Mouse (Mus musculus): Measurements from ENCODE around the gene Galnt10. TPM values are rescaled to one million over a fixed set of nuclear protein-coding genes. Genes with fewer than 3 reads are reported as not detected.

Galnt10 gene
- polyA plus RNA-seq, 1 experiment from 2014 or later, result 18.4 TPM

GRCm38 (mm10) chr11:57654386-57654785 is 9.1 kb downstream of the Galnt10 start:
- no peak for TF ChIP-seq CTCF (IDR thresholded peaks at IDR 0.05; ENCODE audit: low read depth)
- Histone ChIP-seq H3K27me3 (ENCODE audit: insufficient read depth, low read length) (no peaks in the 10 kb centered on the region), H3K4me3 (replicated peaks; ENCODE audit: low read depth, low read length) (no peak overlapping the region), H3K27ac (no peak overlapping the region), H3K4me2 (ENCODE audit: low read length) (no peak overlapping the region), H3K4me1 (replicated peaks; ENCODE audit: insufficient read depth, low read length) (peaks cover 23% of the 10 kb centered on the region; the same call in 1 of the 2 replicates), H3K9me3 (replicated peaks; ENCODE audit: low read length) (no peaks in the 10 kb centered on the region), H3K36me3 (ENCODE audit: insufficient read depth, low read length) (no peaks in the 10 kb centered on the region), H3K9ac (ENCODE audit: low read depth, low read length) (no peak overlapping the region)
- no peak for DNase-seq (ENCODE audit: low spot score)
- WGBS, result 64% methylated on average over 4 of the region's 4 CpGs
- ATAC-seq (replicated peaks; ENCODE audit: low FRiP score, low read depth), result no peak

GRCm38 (mm10) chr11:57654977-57655397 is 9.7 kb downstream of the Galnt10 start:
- Histone ChIP-seq H3K4me1 (replicated peaks; ENCODE audit: insufficient read depth, low read length) (peaks cover 23% of the 10 kb centered on the region; the same call in 1 of the 2 replicates), H3K27ac (no peak overlapping the region), H3K9ac (ENCODE audit: low read depth, low read length) (no peak overlapping the region), H3K9me3 (replicated peaks; ENCODE audit: low read length) (no peaks in the 10 kb centered on the region), H3K4me3 (replicated peaks; ENCODE audit: low read depth, low read length) (no peak overlapping the region), H3K4me2 (ENCODE audit: low read length) (no peak overlapping the region), H3K27me3 (ENCODE audit: insufficient read depth, low read length) (no peaks in the 10 kb centered on the region), H3K36me3 (ENCODE audit: insufficient read depth, low read length) (no peaks in the 10 kb centered on the region)
- ATAC-seq (replicated peaks; ENCODE audit: low FRiP score, low read depth) (no peak), DNase-seq (ENCODE audit: low spot score) (no peak)
- TF ChIP-seq CTCF (IDR thresholded peaks at IDR 0.05; ENCODE audit: low read depth), result no peak
- 43% methylated on average over 5 of the region's 5 CpGs for WGBS

GRCm38 (mm10) chr11:57655669-57656325 is 10.6 kb downstream of the Galnt10 start:
- TF ChIP-seq CTCF (IDR thresholded peaks at IDR 0.05; ENCODE audit: low read depth), result no peak
- Histone ChIP-seq H3K4me3 (replicated peaks; ENCODE audit: low read depth, low read length) (no peak overlapping the region), H3K36me3 (ENCODE audit: insufficient read depth, low read length) (no peaks in the 10 kb centered on the region), H3K4me2 (ENCODE audit: low read length) (no peak overlapping the region), H3K9me3 (replicated peaks; ENCODE audit: low read length) (no peaks in the 10 kb centered on the region), H3K27ac (no peak overlapping the region), H3K9ac (ENCODE audit: low read depth, low read length) (no peak overlapping the region), H3K4me1 (replicated peaks; ENCODE audit: insufficient read depth, low read length) (peaks cover 23% of the 10 kb centered on the region; the same call in 1 of the 2 replicates), H3K27me3 (ENCODE audit: insufficient read depth, low read length) (no peaks in the 10 kb centered on the region)
- WGBS, result 32% methylated on average over 10 of the region's 10 CpGs
- no peak for DNase-seq (ENCODE audit: low spot score)
- no peak for ATAC-seq (replicated peaks; ENCODE audit: low FRiP score, low read depth)

- Histone ChIP-seq H3K36me3 (ENCODE audit: insufficient read depth, low read length) (no peaks in the 10 kb centered on the region), H3K9ac (ENCODE audit: low read depth, low read length) (no peak overlapping the region), H3K4me1 (replicated peaks; ENCODE audit: insufficient read depth, low read length) (peaks cover 19% of the 10 kb centered on the region; the same call in 1 of the 2 replicates), H3K27me3 (ENCODE audit: insufficient read depth, low read length) (no peaks in the 10 kb centered on the region), H3K4me2 (ENCODE audit: low read length) (no peak overlapping the region), H3K27ac (no peak overlapping the region), H3K4me3 (replicated peaks; ENCODE audit: low read depth, low read length) (no peak overlapping the region), H3K9me3 (replicated peaks; ENCODE audit: low read length) (no peaks in the 10 kb centered on the region)
- ATAC-seq (replicated peaks; ENCODE audit: low FRiP score, low read depth) (no peak), DNase-seq (ENCODE audit: low spot score) (no peak)
- 43% methylated on average over 8 of the region's 8 CpGs for WGBS
- no peak for TF ChIP-seq CTCF (IDR thresholded peaks at IDR 0.05; ENCODE audit: low read depth)
Measured at GRCm38 (mm10) chr11:57656602-57657275, 11.5 kb downstream of the Galnt10 start.

GRCm38 (mm10) chr11:57657370-57658072 is 12.3 kb downstream of the Galnt10 start:
- Histone ChIP-seq H3K27me3 (ENCODE audit: insufficient read depth, low read length) (no peaks in the 10 kb centered on the region), H3K9ac (ENCODE audit: low read depth, low read length) (no peak overlapping the region), H3K4me2 (ENCODE audit: low read length) (no peak overlapping the region), H3K9me3 (replicated peaks; ENCODE audit: low read length) (no peaks in the 10 kb centered on the region), H3K27ac (no peak overlapping the region), H3K4me1 (replicated peaks; ENCODE audit: insufficient read depth, low read length) (peaks cover 18% of the 10 kb centered on the region; the same call in 1 of the 2 replicates), H3K4me3 (replicated peaks; ENCODE audit: low read depth, low read length) (no peak overlapping the region), H3K36me3 (ENCODE audit: insufficient read depth, low read length) (no peaks in the 10 kb centered on the region)
- no peak for TF ChIP-seq CTCF (IDR thresholded peaks at IDR 0.05; ENCODE audit: low read depth)
- 88% methylated on average over 9 of the region's 9 CpGs for WGBS
- DNase-seq (ENCODE audit: low spot score) (no peak), ATAC-seq (replicated peaks; ENCODE audit: low FRiP score, low read depth) (no peak)

- 87% methylated on average over 3 of the region's 3 CpGs for WGBS
- DNase-seq (ENCODE audit: low spot score) (no peak), ATAC-seq (replicated peaks; ENCODE audit: low FRiP score, low read depth) (no peak)
- no peaks in the 10 kb centered on the region for H3K27me3 ChIP-seq (ENCODE audit: insufficient read depth, low read length)
- no peaks in the 10 kb centered on the region for H3K9me3 ChIP-seq (replicated peaks; ENCODE audit: low read length)
- H3K36me3 ChIP-seq (ENCODE audit: insufficient read depth, low read length), result no peaks in the 10 kb centered on the region
- no peak overlapping the region for H3K4me3 ChIP-seq (replicated peaks; ENCODE audit: low read depth, low read length)
- peaks cover 19% of the 10 kb centered on the region; the same call in 1 of the 2 replicates for H3K4me1 ChIP-seq (replicated peaks; ENCODE audit: insufficient read depth, low read length)
- no peak for TF ChIP-seq CTCF (IDR thresholded peaks at IDR 0.05; ENCODE audit: low read depth)
- no peak overlapping the region for H3K27ac ChIP-seq
- H3K4me2 ChIP-seq (ENCODE audit: low read length), result no peak overlapping the region
- H3K9ac ChIP-seq (ENCODE audit: low read depth, low read length), result no peak overlapping the region
Measured at GRCm38 (mm10) chr11:57658214-57658613, 13.0 kb downstream of the Galnt10 start.
